26 mouse cellular contexts compared by ENCODE assay signal in genomic region chr17:36414361-36414760, GRCm38 (mm10). TPM values are rescaled to one million over a fixed set of nuclear protein-coding genes. Genes with fewer than 3 reads are reported as not detected.
"Had no signal": no experiment of that assay in that cellular context is flagged by ENCODE, and none has a peak within 500 bp of the region (broad histone marks: within the 10 kb centered on the region; RNA-seq: fewer than 3 reads in every experiment).

No protein-coding gene starts in this region.

- DNase-seq: lung, adult 18-20 months; lung, embryonic 14.5 days; lung, postnatal 10 days; lung, postnatal 4 days; retina, postnatal 1 day; right cerebral cortex, adult 18-20 months; right cerebral cortex, postnatal 25 days; right cerebral cortex, postnatal 4 days; spleen, adult 18-20 months; thymus, adult 18-20 months; thymus, postnatal 14 days; thymus, postnatal 36 days had no signal

- ATAC-seq: midbrain, embryonic 13.5 days; midbrain, embryonic 15.5 days had no signal

RNA-seq across cellular contexts. Expression of gene H2-M10.3, which starts 46.1 kb away (rescaled TPM):
- total RNA-seq: megakaryocyte, adult 5-6 weeks; midbrain, postnatal 0 days; monocyte, adult 5-6 weeks had no signal
- polyA plus RNA-seq: lung, embryonic 14.5 days; lung, embryonic 16.5 days; midbrain, embryonic 11.5 days; midbrain, embryonic 13.5 days; midbrain, embryonic 15.5 days; midbrain, postnatal 0 days; neural tube, embryonic 11.5 days; neural tube, embryonic 13.5 days; neural tube, embryonic 15.5 days; small intestine, adult 2 months; stomach, embryonic 14.5 days; stomach, embryonic 16.5 days; thymus, postnatal 0 days had no signal

RNA-seq across cellular contexts. Expression of gene H2-M10.4, which starts 47.8 kb away (rescaled TPM):
- total RNA-seq: megakaryocyte, adult 5-6 weeks; midbrain, postnatal 0 days; monocyte, adult 5-6 weeks had no signal
- polyA plus RNA-seq: lung, embryonic 14.5 days; lung, embryonic 16.5 days; midbrain, embryonic 11.5 days; midbrain, embryonic 13.5 days; midbrain, embryonic 15.5 days; midbrain, postnatal 0 days; neural tube, embryonic 11.5 days; neural tube, embryonic 13.5 days; neural tube, embryonic 15.5 days; small intestine, adult 2 months; stomach, embryonic 14.5 days; stomach, embryonic 16.5 days; thymus, postnatal 0 days had no signal
